Mouse (Mus musculus) cerebellum, adult 2 months (tissue): ENCODE data around the gene Dusp15.

ENCODE experiments used
- CTCF ChIP-seq: fragments of 200-500 bp; IDR thresholded peaks from 2 replicates; pipeline ENCODE4 v1.5.1; 2011; ENCODE audit warnings: low read depth, mild to moderate bottlenecking, control low read depth, low read length, moderate library complexity, borderline replicate concordance; ENCODE audit not compliant: insufficient read depth
- POLR2A ChIP-seq: fragments of 200-500 bp; IDR thresholded peaks from 2 replicates; pipeline ENCODE4 v1.6.1; 2011; ENCODE audit warnings: low read length, control low read depth, borderline replicate concordance; ENCODE audit not compliant: insufficient read depth

- no peak for TF ChIP-seq CTCF
- no peak for TF ChIP-seq POLR2A
These were observed 36.0 kb downstream of the Dusp15 start for GRCm38 (mm10) chr2:152915453-152915852.
